Mouse (Mus musculus): Measurements from ENCODE around the gene Mcub.

The Mcub gene

GRCm38 (mm10) chr3:129948359-129948758, 21.6 kb downstream of the Mcub start:
- DNase-seq = no peak

GRCm38 (mm10) chr3:129946217-129946914, 23.6 kb downstream of the Mcub start:
- DNase-seq = peak; percentile 18

GRCm38 (mm10) chr3:129943813-129944212, 26.2 kb downstream of the Mcub start:
- no peak for DNase-seq

- DNase-seq = no peak
Measured at GRCm38 (mm10) chr3:129941291-129941690, 28.7 kb downstream of the Mcub start.

GRCm38 (mm10) chr3:129940780-129941179, 29.2 kb downstream of the Mcub start:
- no peak for DNase-seq

GRCm38 (mm10) chr3:129939058-129939457, 30.9 kb downstream of the Mcub start:
- DNase-seq = no peak

- DNase-seq = no peak
Measured at GRCm38 (mm10) chr3:129937848-129938247, 32.2 kb downstream of the Mcub start.

- no peak for DNase-seq
Measured at GRCm38 (mm10) chr3:129936561-129936960, 33.4 kb downstream of the Mcub start.

GRCm38 (mm10) chr3:129932443-129932842, 37.6 kb downstream of the Mcub start:
- peak; percentile 52 for DNase-seq

- DNase-seq = no peak
Measured at GRCm38 (mm10) chr3:129930213-129930778, 39.7 kb downstream of the Mcub start.

- DNase-seq = no peak
Measured at GRCm38 (mm10) chr3:129925861-129926260, 44.1 kb downstream of the Mcub start.

GRCm38 (mm10) chr3:129923581-129923980, 46.4 kb downstream of the Mcub start:
- DNase-seq = no peak

GRCm38 (mm10) chr3:129918434-129918833, 51.6 kb downstream of the Mcub start:
- DNase-seq = peak; percentile 65

GRCm38 (mm10) chr3:129917424-129917823, 52.6 kb downstream of the Mcub start:
- no peak for DNase-seq

- DNase-seq = no peak
Measured at GRCm38 (mm10) chr3:129913241-129913640, 56.8 kb downstream of the Mcub start.

- no peak for DNase-seq
Measured at GRCm38 (mm10) chr3:129912025-129912424, 58.0 kb downstream of the Mcub start.

GRCm38 (mm10) chr3:129904381-129905132, 65.4 kb downstream of the Mcub start:
- no peak for DNase-seq

- DNase-seq = no peak
Measured at GRCm38 (mm10) chr3:129903866-129904265, 66.1 kb downstream of the Mcub start.

GRCm38 (mm10) chr3:129903369-129903768, 66.6 kb downstream of the Mcub start:
- no peak for DNase-seq

- DNase-seq = peak; percentile 91
Measured at GRCm38 (mm10) chr3:129901271-129901809, 68.7 kb downstream of the Mcub start, which contains the start of gene Casp6. Gene Casp6, plus strand, starts transcription at chr3:129901425.

GRCm38 (mm10) chr3:129898886-129899285, 71.1 kb downstream of the Mcub start:
- DNase-seq = peak; percentile 67

GRCm38 (mm10) chr3:129896591-129896990, 73.4 kb downstream of the Mcub start:
- DNase-seq = peak; percentile 32

- no peak for DNase-seq
Measured at GRCm38 (mm10) chr3:129893143-129893542, 76.9 kb downstream of the Mcub start.

GRCm38 (mm10) chr3:129892003-129892402, 78.0 kb downstream of the Mcub start:
- no peak for DNase-seq
